Mouse (Mus musculus) small intestine, adult 2 months (tissue): ENCODE results near the gene Llgl1. TPM values are rescaled to one million over a fixed set of nuclear protein-coding genes. Genes with fewer than 3 reads are reported as not detected.

Experiments
- H3K27ac ChIP-seq: fragments of 200-500 bp; 2 replicates; pipeline ENCODE4 v1.5.1; 2012; ENCODE audit warnings: low read depth, low read length, control low read depth, inconsistent platforms; ENCODE audit not compliant: insufficient read depth
- H3K27me3 ChIP-seq: fragments of 200-500 bp; 2 replicates; pipeline ENCODE4 v1.6.1; 2012; ENCODE audit warnings: mild to moderate bottlenecking, moderate library complexity, low read length, inconsistent platforms; ENCODE audit not compliant: control insufficient read depth, insufficient read depth
- H3K36me3 ChIP-seq: fragments of 200-500 bp; 2 replicates; pipeline ENCODE4 v1.6.1; 2012; ENCODE audit warnings: mild to moderate bottlenecking, low read length, control low read depth, inconsistent platforms; ENCODE audit not compliant: control insufficient read depth, insufficient read depth
- H3K4me1 ChIP-seq: fragments of 200-500 bp; 2 replicates; pipeline ENCODE4 v1.6.1; 2012; ENCODE audit warnings: low read length, inconsistent platforms, mixed read lengths; ENCODE audit not compliant: control insufficient read depth, insufficient read depth, insufficient read length
- H3K4me3 ChIP-seq: fragments of 200-500 bp; 2 replicates; pipeline ENCODE4 v1.5.1; 2012; ENCODE audit warnings: low read depth, mild to moderate bottlenecking, control low read depth, inconsistent platforms, low read length, moderate library complexity
- CTCF ChIP-seq: fragments of 200-500 bp; IDR thresholded peaks from 2 replicates; pipeline ENCODE4 v1.5.1; 2012; ENCODE audit warnings: low read depth, mild to moderate bottlenecking, control low read depth, inconsistent platforms, low read length, moderate library complexity, mixed read lengths; ENCODE audit not compliant: insufficient replicate concordance, insufficient read length; ENCODE audit errors: extremely low read depth
- POLR2A ChIP-seq: fragments of 200-500 bp; IDR thresholded peaks from 2 replicates; pipeline ENCODE4 v1.6.1; 2012; ENCODE audit warnings: low read depth, mild to moderate bottlenecking, control low read depth, inconsistent platforms, low read length, moderate library complexity
- WGBS: fragments of 180-500 bp; shearing (Covaris S2); methylation state at CpG from one replicate; pipeline ENCODE4 v1.1.7; 2018; 5-methylcytosine and 5-hydroxymethylcytosine counted together
- polyA plus RNA-seq: library from polyadenylated mRNA; depleted of rRNA; stranded (reverse); fragments of >200 nt; gene quantifications from 2 replicates; pipeline ENCODE4 v1.2.3, GENCODE M21; 2012

Llgl1 gene
- polyA plus RNA-seq, 1 experiment: 32.4 TPM

DNA sequence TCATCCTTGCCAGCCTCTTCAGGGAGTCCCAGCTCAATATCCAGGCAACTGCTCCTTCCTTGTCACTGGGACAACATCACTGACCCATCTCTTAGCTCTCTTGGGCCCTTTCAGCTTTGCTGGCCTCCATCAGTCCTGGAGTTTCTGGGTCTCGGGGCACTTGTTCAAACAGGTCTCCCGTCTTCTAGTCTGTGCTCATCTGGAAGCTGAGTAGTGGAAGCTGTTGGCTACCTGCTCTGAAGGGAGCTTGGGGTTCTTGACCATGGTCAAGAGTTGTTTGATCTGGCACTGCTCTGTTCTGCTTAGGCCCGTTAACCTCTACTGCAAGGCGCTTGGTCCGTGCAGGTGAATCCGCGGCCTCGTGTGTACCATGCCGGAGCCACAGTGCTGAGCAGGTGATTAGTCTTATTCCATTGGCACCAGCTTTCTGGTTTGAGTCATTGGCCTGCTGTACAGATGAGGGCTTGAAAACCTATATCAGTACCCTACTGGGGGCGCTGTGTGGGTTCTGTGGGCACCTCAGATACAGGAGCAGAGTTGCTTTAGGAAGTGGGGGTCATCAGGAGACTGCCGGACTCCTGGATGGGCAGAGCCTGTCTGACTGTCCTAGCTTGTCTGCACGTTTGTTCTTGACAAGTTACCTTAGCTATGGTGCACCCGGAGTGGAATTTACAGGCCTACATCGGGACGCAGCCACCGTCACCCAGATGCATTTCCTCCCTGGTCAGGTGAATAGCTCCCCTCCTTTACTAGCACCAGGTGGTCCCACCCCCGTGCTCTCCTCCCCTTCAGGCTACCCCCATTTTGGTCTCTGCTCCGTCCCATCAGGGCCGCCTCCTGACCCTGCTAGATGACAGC is 4.7 kb downstream of the Llgl1 start:
- H3K4me3 ChIP-seq: no peak overlapping the region
- peaks cover 20% of the 10 kb centered on the region; the same call in 1 of the 2 replicates for H3K36me3 ChIP-seq
- H3K27ac ChIP-seq: no peak overlapping the region
- 95% methylated on average over 19 of the region's 19 CpGs for WGBS
- peaks cover 12% of the 10 kb centered on the region for H3K4me1 ChIP-seq
- TF ChIP-seq POLR2A (no peak), CTCF (no peak)
- no peaks in the 10 kb centered on the region for H3K27me3 ChIP-seq

DNA sequence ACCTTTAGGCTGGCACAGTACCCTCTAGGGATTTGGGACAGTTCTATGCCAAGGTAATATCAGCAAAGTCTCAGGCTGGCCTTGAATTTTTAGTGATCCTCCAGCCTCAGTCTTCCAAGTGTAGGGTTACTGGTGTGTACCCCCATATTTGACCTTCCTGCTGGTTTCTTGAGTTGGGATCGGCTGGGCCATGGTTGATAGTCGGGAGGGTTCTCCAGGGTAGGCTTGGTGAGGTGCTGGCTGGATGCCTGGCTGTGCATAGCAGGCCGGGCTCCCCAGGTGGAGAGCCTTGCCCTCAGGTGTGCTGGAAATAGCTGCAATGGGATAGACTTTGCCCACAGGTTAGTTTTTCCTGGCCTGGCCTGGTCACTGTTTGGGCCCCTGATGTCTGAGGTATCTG is 5.7 kb downstream of the Llgl1 start:
- Histone ChIP-seq H3K36me3 (peaks cover 29% of the 10 kb centered on the region; the same call in 1 of the 2 replicates), H3K27me3 (no peaks in the 10 kb centered on the region), H3K27ac (no peak overlapping the region), H3K4me3 (no peak overlapping the region), H3K4me1 (peaks cover 12% of the 10 kb centered on the region)
- TF ChIP-seq CTCF (no peak), POLR2A (no peak)
- 81% methylated on average over 3 of the region's 3 CpGs for WGBS

DNA sequence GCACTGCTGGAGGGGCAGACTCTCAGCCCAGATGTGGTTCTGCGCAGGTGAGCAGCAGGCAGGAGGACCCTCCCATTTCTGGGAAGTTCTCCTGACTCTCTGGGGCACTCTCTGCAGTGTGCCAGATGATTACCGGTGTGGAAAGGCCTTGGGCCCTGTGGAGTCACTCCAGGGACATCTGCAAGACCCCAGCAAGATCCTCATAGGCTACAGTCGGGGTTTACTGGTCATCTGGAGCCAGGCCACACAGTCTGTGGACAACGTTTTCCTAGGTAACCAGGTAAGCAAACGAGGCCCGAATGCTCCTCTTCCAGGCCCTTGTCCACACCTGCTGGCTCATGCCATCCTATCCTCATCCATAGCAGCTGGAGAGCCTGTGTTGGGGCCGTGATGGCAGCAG is 6.6 kb downstream of the Llgl1 start:
- H3K36me3 ChIP-seq: peaks cover 32% of the 10 kb centered on the region
- no peak for TF ChIP-seq POLR2A
- TF ChIP-seq CTCF: no peak
- 90% methylated on average over 7 of the region's 7 CpGs for WGBS
- H3K4me1 ChIP-seq: peaks cover 12% of the 10 kb centered on the region
- H3K4me3 ChIP-seq: no peak overlapping the region
- H3K27me3 ChIP-seq: no peaks in the 10 kb centered on the region
- no peak overlapping the region for H3K27ac ChIP-seq

DNA sequence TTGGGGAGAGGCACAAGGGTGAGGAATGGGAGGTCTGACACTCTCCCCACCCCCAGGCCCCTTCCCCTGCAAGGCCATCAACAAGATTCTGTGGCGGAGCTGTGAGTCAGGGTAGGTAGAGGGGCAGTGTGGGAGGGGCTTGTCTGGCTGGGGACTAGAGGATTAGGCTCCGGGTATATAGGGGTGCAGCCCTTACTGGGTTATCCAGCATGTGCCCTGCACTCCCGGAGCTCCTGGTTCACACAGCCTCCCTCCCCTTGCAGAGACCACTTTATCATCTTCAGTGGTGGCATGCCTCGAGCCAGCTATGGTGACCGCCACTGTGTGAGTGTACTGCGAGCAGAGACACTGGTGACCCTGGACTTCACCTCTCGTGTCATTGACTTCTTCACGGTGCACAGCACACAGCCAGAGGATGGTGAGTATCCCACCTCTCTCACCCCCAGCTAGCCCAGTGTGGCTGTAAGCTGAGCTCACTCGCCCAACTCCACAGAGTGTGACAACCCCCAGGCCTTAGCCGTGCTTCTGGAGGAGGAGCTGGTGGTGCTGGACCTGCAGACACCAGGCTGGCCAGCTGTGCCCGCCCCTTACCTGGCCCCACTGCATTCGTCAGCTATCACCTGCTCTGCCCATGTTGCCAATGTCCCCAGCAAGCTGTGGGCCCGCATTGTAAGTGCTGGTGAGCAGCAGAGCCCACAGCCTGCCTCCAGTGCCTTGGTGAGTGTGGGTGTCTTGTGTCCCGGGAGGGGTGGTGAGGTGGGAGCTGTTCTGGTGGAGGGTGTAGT is 7.4 kb downstream of the Llgl1 start:
- WGBS: 82% methylated on average over 14 of the region's 14 CpGs
- H3K27ac ChIP-seq: peak overlapping the region; percentile 22; the same call in 1 of the 2 replicates

DNA sequence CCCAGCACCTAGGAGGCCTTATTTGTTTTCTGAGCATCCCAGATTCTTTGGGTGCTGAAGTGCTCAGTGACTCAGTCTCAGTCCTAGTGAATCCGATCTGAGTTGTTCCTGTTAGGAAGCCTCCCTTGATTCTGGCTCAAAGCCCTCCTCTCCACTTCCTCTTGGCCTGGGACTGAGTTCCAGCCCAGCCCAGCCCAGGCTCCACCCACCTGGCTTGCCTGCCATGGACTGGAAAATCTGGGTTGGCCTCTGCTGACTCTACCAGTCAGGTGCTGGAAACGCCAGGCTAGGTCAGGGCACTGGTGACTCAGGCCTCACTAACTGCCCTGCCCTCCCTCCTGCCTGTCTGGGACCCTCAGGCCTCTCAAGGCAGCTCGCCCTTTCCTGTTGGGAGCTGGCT is 8.1 kb downstream of the Llgl1 start:
- Histone ChIP-seq H3K27ac (peak overlapping the region; percentile 22; the same call in 1 of the 2 replicates), H3K36me3 (peaks cover 43% of the 10 kb centered on the region), H3K4me3 (no peak overlapping the region), H3K27me3 (no peaks in the 10 kb centered on the region), H3K4me1 (peaks cover 12% of the 10 kb centered on the region)
- 18% methylated on average over 3 of the region's 3 CpGs for WGBS
- TF ChIP-seq CTCF (no peak), POLR2A (no peak)

More for the DNA sequence above, 7.4 kb downstream of the Llgl1 start:
- no peak for TF ChIP-seq POLR2A
- TF ChIP-seq CTCF: no peak
- no peak overlapping the region for H3K4me3 ChIP-seq
- H3K36me3 ChIP-seq: peaks cover 39% of the 10 kb centered on the region
- peaks cover 12% of the 10 kb centered on the region for H3K4me1 ChIP-seq
- no peaks in the 10 kb centered on the region for H3K27me3 ChIP-seq

DNA sequence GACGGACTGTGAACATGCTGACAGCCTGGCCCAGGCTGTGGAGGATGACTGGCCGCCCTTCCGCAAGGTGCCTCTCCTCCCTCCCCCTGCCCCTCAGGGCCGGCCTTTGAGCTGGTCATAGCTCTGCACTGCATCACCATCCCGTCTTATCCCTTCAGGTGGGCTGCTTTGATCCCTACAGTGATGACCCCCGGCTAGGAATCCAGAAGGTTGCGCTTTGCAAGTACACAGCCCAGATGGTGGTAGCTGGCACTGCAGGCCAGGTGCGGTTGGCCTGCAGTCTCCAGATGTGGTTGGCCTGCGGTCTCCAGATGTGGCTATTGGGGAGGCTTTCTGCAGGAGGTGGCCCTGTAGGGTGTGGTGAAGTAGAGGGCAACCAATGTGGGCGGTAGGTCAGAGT is 9.1 kb downstream of the Llgl1 start:
- Histone ChIP-seq H3K36me3 (peaks cover 51% of the 10 kb centered on the region), H3K4me3 (no peak overlapping the region), H3K27ac (no peak overlapping the region), H3K4me1 (peaks cover 12% of the 10 kb centered on the region), H3K27me3 (no peaks in the 10 kb centered on the region)
- no peak for TF ChIP-seq POLR2A
- WGBS: 94% methylated on average over 10 of the region's 10 CpGs
